Mouse (Mus musculus) liver, postnatal 0 days (tissue): ENCODE measurements around the gene Ltbr.

ENCODE experiments used
- CTCF ChIP-seq: sonication (generic); IDR thresholded peaks from 2 replicates; pipeline ENCODE4 v1.5.1; 2016; ENCODE audit warnings: antibody characterized with exemption, low read depth
- EP300 ChIP-seq: IDR thresholded peaks from 2 replicates; pipeline ENCODE4 v1.6.1; 2016; ENCODE audit warnings: antibody characterized with exemption, low read depth, mild to moderate bottlenecking

GRCm38 (mm10) chr6:125288730-125289129, 25.0 kb downstream of the Ltbr start:
- TF ChIP-seq CTCF (no peak), EP300 (no peak)
